Mouse (Mus musculus): ENCODE measurements around the gene Xrcc1. TPM values are rescaled to one million over a fixed set of nuclear protein-coding genes. Genes with fewer than 3 reads are reported as not detected.
"Not testable (repeated sequence)": the region's sequence is repeated elsewhere in the genome, so short reads cannot be mapped to it uniquely, and the experiment has no call there.

Gene Xrcc1
- total and polyA plus RNA-seq, 2 experiments: 4.8 to 17.1 TPM

DNA sequence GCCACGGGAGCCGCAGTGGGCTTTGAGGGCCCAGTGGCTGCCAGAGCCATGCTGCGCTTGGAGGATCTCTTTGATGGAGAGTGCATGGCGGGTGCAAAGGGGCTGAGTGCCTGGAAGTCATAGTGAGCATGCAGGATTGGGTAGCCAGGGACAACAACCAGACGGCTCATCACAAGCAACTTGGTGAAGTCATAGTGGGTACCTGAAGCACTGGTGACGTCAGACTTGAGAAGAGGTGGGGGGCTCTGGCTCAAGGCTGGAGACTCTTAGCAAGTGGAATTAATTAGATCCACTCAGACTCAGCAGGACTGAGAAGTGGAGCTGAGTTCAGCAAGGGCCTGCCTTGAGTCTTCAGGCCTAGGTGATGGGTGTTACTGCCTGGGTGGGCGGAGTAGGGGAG is 33.7 kb upstream of the Xrcc1 start, which contains the start of gene AC161166.1:
AC161166.1 (minus strand) TSS at position 101 of the 400 bp plus-strand sequence.
- DNase-seq (ENCODE audit: extremely low read depth, low read depth, low spot score): no peak
- Histone ChIP-seq H3K9ac (ENCODE audit: low read depth, low read length) (no peak within 1 kb of the TSS), H3K27ac (replicated peaks; ENCODE audit: insufficient read depth, low read depth, low read length) (no peak within 1 kb of the TSS), H3K79me2 (ENCODE audit: control insufficient read depth, insufficient read depth, low read length) (no peaks in the 10 kb centered on the region), H3K4me1 (ENCODE audit: control insufficient read depth, insufficient read depth, low read length) (no peaks in the 10 kb centered on the region; the same call in 1 of the 2 replicates), H3K27me3 (ENCODE audit: control insufficient read depth, insufficient read depth, low read length) (no peaks in the 10 kb centered on the region), H3K4me3 (ENCODE audit: insufficient read depth, low read depth, low read length) (no peak within 1 kb of the TSS), H3K36me3 (ENCODE audit: control insufficient read depth, insufficient read depth, low read length) (no peaks in the 10 kb centered on the region)
- 94% methylated on average over 7 of the region's 7 CpGs for WGBS
- TF ChIP-seq POLR2A (IDR thresholded peaks at IDR 0.05; ENCODE audit: extremely low read depth, insufficient read depth, low read length) (no peak), CTCF (IDR thresholded peaks at IDR 0.05; ENCODE audit: low read depth, low read length) (no peak)

DNA sequence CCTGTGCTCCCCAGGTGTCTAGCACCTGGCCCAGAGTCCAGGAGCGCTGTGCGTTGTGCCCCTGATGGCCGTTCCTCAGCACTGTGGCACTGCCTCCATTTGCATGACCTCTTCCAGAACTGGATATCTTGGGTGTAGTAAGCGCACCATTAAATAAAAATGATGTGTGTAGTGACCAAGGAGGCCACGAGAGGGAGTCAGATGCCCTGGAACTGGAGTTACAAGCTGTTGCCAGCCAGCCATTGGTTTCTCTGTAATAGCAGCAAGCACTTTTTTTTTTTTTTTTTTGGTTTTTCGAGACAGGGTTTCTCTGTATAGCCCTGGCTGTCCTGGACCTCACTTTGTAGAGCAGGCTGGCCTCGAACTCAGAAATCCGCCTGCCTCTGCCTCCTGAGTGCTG is 29.8 kb upstream of the Xrcc1 start:
- H3K4me1 ChIP-seq (ENCODE audit: control insufficient read depth, insufficient read depth, low read length); H3K27ac ChIP-seq (replicated peaks; ENCODE audit: insufficient read depth, low read depth, low read length); H3K4me3 ChIP-seq (ENCODE audit: insufficient read depth, low read depth, low read length); H3K36me3 ChIP-seq (ENCODE audit: control insufficient read depth, insufficient read depth, low read length); H3K79me2 ChIP-seq (ENCODE audit: control insufficient read depth, insufficient read depth, low read length); H3K9ac ChIP-seq (ENCODE audit: low read depth, low read length); H3K27me3 ChIP-seq (ENCODE audit: control insufficient read depth, insufficient read depth, low read length): not testable (repeated sequence)
- 81% methylated on average over 8 of the region's 8 CpGs for WGBS
- peak; percentile 38 for DNase-seq (ENCODE audit: extremely low read depth, low read depth, low spot score)

DNA sequence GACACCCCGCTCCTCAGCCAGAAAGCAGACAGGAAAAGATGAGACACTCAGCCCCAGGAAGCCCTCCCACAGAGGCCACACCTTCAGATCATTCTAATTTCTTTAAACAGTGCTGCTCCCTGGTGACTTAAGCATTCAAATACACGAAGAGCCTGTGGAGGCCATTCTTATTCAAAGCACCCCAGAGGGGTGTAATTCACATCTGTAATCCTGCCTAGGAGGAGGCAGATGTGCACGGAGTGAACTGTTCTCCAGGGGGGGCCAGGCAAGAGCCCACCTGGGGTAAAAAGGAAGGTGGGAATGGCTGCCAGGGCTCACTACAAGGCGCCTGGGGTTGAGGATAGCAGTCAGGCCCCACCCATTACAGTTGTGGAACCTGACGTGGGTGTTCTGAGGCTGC is 29.0 kb upstream of the Xrcc1 start:
- TF ChIP-seq CTCF (IDR thresholded peaks at IDR 0.05; ENCODE audit: low read depth, low read length) (no peak), POLR2A (IDR thresholded peaks at IDR 0.05; ENCODE audit: extremely low read depth, insufficient read depth, low read length) (no peak)
- Histone ChIP-seq H3K27ac (replicated peaks; ENCODE audit: insufficient read depth, low read depth, low read length) (no peak overlapping the region), H3K79me2 (ENCODE audit: control insufficient read depth, insufficient read depth, low read length) (no peaks in the 10 kb centered on the region), H3K36me3 (ENCODE audit: control insufficient read depth, insufficient read depth, low read length) (no peaks in the 10 kb centered on the region), H3K4me1 (ENCODE audit: control insufficient read depth, insufficient read depth, low read length) (no peaks in the 10 kb centered on the region), H3K9ac (ENCODE audit: low read depth, low read length) (no peak overlapping the region), H3K27me3 (ENCODE audit: control insufficient read depth, insufficient read depth, low read length) (no peaks in the 10 kb centered on the region), H3K4me3 (ENCODE audit: insufficient read depth, low read depth, low read length) (no peak overlapping the region)
- no peak for DNase-seq (ENCODE audit: extremely low read depth, low read depth, low spot score)
- 81% methylated on average over 5 of the region's 5 CpGs for WGBS

DNA sequence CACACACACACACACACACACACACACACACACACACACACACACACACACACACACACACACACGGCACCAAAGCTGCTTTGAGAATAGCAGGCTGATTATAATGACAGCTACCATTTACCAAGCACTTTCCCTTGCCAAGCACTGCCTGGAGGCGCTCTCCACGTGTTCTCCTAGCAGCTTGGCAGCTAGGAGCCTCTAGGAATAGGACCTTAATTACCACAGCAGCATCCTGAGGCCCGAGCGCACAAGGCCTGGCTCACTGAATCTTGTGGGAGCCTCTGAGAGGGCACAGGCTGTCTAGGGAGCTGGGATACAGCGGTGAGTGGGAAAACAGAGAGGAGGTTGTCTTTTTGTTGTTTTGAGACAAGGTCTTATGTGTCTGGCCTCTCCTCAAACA is 28.4 kb upstream of the Xrcc1 start:
- no peaks in the 10 kb centered on the region for H3K36me3 ChIP-seq (ENCODE audit: control insufficient read depth, insufficient read depth, low read length)
- DNase-seq (ENCODE audit: extremely low read depth, low read depth, low spot score): no peak
- no peak overlapping the region for H3K9ac ChIP-seq (ENCODE audit: low read depth, low read length)
- TF ChIP-seq CTCF (IDR thresholded peaks at IDR 0.05; ENCODE audit: low read depth, low read length) (no peak), POLR2A (IDR thresholded peaks at IDR 0.05; ENCODE audit: extremely low read depth, insufficient read depth, low read length) (no peak)
- 79% methylated on average over 6 of the region's 6 CpGs for WGBS
- no peak overlapping the region for H3K4me3 ChIP-seq (ENCODE audit: insufficient read depth, low read depth, low read length)
- H3K4me1 ChIP-seq (ENCODE audit: control insufficient read depth, insufficient read depth, low read length): no peaks in the 10 kb centered on the region
- H3K27me3 ChIP-seq (ENCODE audit: control insufficient read depth, insufficient read depth, low read length): no peaks in the 10 kb centered on the region
- H3K27ac ChIP-seq (replicated peaks; ENCODE audit: insufficient read depth, low read depth, low read length): no peak overlapping the region
- H3K79me2 ChIP-seq (ENCODE audit: control insufficient read depth, insufficient read depth, low read length): no peaks in the 10 kb centered on the region

DNA sequence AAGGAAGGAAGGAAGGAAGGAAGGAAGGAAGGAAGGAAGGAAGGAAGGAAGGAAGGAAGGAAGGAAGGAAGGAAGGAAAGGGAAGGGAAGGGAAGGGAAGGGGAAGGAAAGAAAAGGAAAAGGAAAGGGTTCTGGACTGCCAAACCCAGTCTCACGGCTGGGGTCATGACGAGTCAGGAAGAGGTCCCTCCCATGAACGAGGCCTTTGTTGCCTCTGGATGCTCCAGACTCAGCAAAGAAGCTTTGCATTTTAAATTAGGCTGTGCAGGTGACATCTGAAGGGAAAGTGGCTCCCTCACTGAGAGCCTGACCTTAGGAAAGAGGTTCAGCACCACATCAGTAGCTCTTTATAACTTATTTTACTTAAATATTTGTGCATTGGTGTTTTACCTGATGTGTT is 27.0 kb upstream of the Xrcc1 start:
- H3K79me2 ChIP-seq (ENCODE audit: control insufficient read depth, insufficient read depth, low read length): no peaks in the 10 kb centered on the region
- no peak for DNase-seq (ENCODE audit: extremely low read depth, low read depth, low spot score)
- WGBS: 66% methylated on average over 3 of the region's 3 CpGs
- H3K4me3 ChIP-seq (ENCODE audit: insufficient read depth, low read depth, low read length): no peak overlapping the region
- H3K36me3 ChIP-seq (ENCODE audit: control insufficient read depth, insufficient read depth, low read length): no peaks in the 10 kb centered on the region
- H3K27me3 ChIP-seq (ENCODE audit: control insufficient read depth, insufficient read depth, low read length): no peaks in the 10 kb centered on the region
- no peak overlapping the region for H3K27ac ChIP-seq (replicated peaks; ENCODE audit: insufficient read depth, low read depth, low read length)
- no peaks in the 10 kb centered on the region for H3K4me1 ChIP-seq (ENCODE audit: control insufficient read depth, insufficient read depth, low read length)
- no peak for TF ChIP-seq POLR2A (IDR thresholded peaks at IDR 0.05; ENCODE audit: extremely low read depth, insufficient read depth, low read length)
- no peak for TF ChIP-seq CTCF (IDR thresholded peaks at IDR 0.05; ENCODE audit: low read depth, low read length)
- H3K9ac ChIP-seq (ENCODE audit: low read depth, low read length): no peak overlapping the region

DNA sequence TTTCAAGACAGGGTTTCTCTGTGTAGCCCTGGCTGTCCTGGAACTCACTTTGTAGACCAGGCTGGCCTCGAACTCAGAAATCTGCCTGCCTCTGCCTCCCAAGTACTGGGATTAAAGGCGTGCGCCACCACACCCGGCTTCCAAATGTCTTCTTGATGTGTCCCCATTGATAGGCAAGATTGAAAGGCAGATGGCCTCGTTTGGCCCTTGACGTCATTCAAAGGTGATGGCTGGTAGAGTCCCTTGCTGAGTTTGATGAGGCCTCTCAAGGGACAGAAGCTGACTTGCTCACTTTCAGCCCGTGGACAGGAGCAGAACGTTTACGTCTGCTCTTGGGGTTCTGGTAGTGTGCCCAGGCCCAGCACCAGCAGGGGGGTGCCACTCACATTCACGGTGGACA is 26.0 kb upstream of the Xrcc1 start:
- not testable (repeated sequence) for H3K36me3 ChIP-seq (ENCODE audit: control insufficient read depth, insufficient read depth, low read length)
- WGBS: 90% methylated on average over 10 of the region's 10 CpGs

More for the DNA sequence above, 26.0 kb upstream of the Xrcc1 start:
- not testable (repeated sequence) for H3K27me3 ChIP-seq (ENCODE audit: control insufficient read depth, insufficient read depth, low read length); H3K9ac ChIP-seq (ENCODE audit: low read depth, low read length); H3K79me2 ChIP-seq (ENCODE audit: control insufficient read depth, insufficient read depth, low read length); DNase-seq (ENCODE audit: extremely low read depth, low read depth, low spot score); H3K4me3 ChIP-seq (ENCODE audit: insufficient read depth, low read depth, low read length); H3K27ac ChIP-seq (replicated peaks; ENCODE audit: insufficient read depth, low read depth, low read length); H3K4me1 ChIP-seq (ENCODE audit: control insufficient read depth, insufficient read depth, low read length)
